Mouse (Mus musculus): ENCODE measurements at regions not wholly inside any gene's neighbourhood (a gene's known extent, or its start where the extent isn't known, plus 50 kb on each side); places are given as distances from the start of the nearest gene placed in this dataset.

DNA sequence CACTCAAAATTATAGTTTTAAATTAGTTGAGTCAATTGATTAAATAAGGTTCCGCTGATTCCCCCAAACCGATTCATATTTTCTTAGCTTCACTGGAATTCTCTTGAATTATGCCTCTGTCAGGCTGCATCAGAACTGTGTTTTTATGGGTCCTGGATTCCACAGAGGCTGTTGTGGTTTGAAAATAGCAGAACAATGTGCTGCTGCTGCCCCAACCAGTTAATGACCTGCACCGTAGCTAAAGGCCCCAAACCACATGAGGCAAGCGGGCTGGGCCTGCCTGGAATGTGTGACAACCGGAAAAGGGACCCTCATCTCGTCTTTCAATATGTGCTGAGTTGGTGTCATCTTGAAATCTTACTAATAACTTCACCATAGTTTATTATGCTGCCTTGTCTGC is 111.2 kb downstream of the Rps12 start:
- TF ChIP-seq CTCF (conservative IDR thresholded peaks at IDR 0.05; ENCODE audit: low read length) = no peak
- no peak for TF ChIP-seq POU5F1 (IDR thresholded peaks at IDR 0.05; ENCODE audit: borderline replicate concordance, low read length)
- no peak for TF ChIP-seq NANOG (IDR thresholded peaks at IDR 0.05; ENCODE audit: borderline replicate concordance, low read length)
